Mouse (Mus musculus) left cerebral cortex, postnatal 10 days (tissue): ENCODE measurements at regions not wholly inside any gene's neighbourhood (a gene's known extent, or its start where the extent isn't known, plus 50 kb on each side); places are given as distances from the start of the nearest gene placed in this dataset.
A peak's percentile ranks its signal among the peaks of the same experiment; 100 is the strongest.
"Not testable (repeated sequence)": the region's sequence is repeated elsewhere in the genome, so short reads cannot be mapped to it uniquely, and the experiment has no call there.

Experiments
- DNase-seq, 2 experiments: peaks; one replicate each; pipeline ENCODE4 v3.0.0; 2021 to 2022; ENCODE audit warnings: low spot score in 2 of 2, mixed read lengths in 1 of 2; ENCODE audit errors: extremely low spot score in 1 of 2
- intact Hi-C: fragments of 180-260 bp; cut with DNase I; formaldehyde crosslinking; loops from one replicate; pipeline ENCODE4 v1.15.1; 2025

DNA sequence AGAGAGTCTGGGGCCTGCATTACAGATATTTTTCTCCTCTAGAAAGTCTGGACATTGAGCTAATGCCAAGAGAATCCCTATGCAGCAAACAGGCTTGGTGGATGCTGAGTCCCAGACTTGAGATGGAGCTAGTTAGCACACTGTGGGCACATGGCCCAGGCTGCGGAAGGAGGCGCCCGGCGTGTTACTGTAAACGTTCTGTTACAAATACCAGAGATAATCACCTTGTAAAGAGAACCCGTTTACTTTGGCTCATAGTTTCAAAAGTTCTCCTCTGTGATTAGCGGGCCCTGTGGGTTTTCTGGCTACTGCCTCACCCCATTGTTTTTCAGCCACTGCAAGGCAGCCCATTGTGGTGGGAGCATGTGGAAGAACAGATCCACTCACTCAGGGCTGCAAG is 264.6 kb downstream of the Cyp26b1 start:
- no peak for DNase-seq
- intact Hi-C loops: no loop called here

DNA sequence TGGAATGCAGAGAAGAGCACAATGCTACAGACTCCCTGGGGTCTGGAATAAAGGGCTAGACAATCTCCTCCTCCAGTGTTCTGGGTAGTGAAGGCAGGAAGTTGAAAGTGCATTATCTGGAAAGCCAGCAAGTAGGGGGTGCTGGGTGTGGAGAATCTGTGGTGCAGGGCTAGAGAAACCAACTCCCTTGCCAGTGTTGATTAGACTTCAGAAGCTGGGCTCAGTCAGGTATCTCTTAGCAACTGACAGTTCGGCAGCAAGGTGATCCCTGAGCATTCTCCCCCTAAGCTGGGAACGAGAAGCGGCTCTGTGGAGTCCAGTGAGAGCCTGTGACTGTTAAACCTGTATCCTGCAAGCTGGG is 265.7 kb downstream of the Cyp26b1 start:
- no peak for DNase-seq
- intact Hi-C loops: no loop called here

DNA sequence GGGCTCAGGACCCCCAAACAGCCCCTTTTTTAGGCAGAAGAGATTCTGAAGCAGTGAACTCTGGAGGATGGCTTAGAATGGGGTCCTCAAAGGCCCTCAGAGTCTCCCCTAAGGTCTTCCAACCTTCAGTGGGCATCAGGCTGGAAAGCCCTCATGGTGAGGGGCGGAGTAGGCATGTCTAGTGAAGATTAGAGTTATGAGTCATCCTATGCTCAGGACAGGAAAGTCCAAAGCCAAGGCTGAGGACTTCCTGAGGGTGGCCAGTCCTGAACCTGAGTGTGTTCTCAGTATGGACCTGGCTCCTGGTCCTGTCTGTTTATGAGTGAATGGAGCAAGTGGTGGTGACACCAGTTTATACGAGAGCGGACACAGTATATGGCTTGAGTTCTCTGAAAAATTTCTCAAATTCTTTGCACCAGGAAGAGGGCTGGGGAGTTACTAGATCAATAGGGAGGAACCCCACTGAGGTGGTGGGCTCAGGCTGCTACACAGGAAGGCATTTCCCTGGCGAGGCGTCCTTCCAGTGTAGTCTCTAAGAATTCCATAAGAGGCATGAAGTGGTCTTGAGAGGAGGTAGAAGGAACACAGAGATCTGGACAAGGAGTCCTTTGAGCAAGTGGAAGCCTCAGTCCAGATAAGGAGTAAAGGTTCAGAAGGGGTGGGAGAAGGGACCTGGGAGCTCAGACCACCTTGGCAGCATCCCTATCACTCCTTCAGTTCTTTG is 266.2 kb downstream of the Cyp26b1 start:
- no peak for DNase-seq
- intact Hi-C loops: no loop called here

DNA sequence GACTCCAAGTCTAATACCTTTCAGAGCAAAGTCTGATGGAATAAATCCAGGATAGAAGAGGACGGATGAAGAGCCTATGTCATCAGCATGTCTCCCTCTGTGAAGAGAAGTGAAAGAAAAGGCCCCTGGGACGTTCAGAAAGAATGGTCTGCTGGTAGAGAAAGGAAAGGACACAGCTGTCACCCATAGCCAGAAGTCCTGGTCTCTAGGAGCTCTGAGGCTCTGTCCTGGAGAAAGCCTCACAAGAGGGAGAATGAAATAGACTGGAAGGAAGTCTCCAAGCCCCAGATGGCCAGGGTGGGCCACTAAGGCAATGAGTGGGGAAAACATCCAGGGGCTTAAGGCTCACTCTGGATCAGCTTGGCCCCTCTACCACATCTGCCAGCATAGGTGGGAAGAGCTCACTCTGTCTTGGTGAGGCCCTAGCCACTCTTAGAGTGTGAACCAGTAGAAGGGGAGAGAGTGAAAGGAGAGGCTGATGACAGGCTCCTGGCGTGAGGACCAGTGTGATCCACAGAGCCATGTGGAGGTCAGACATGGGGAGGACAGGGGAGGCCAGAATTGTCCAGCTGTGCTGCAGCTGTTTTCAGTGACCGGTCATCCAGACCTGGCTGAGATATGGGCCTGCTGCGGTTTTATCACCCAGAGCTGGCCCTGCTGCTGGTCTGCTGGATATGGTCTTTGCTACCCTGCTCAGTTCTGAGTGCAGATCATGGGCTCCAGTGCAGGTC is 268.2 kb downstream of the Cyp26b1 start:
- DNase-seq: no peak
- intact Hi-C loops: no loop called here

DNA sequence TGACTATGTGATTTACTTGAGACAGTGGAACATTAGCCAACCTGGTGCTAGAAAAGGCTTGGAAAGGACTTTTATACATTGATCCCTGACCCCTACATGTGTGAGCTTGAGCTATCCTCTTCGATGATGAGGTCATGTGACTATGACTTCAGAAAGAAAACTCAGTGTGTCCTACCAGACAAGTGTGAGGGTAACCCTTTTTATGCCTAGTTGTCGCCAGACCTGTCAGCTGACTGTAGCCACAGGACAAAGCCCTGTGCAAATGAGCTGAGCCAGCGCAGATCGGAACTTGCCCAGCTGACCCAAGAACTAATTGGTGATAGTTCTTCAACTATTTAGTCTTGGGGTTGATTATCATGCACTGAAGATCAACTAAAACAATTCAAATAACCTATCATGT is 269.5 kb downstream of the Cyp26b1 start:
- intact Hi-C loops: loop anchor here (5.0 kb wide), 1 partner anchor 268 kb away; the partner anchor contains the start of gene Cyp26b1
- no peak for DNase-seq

DNA sequence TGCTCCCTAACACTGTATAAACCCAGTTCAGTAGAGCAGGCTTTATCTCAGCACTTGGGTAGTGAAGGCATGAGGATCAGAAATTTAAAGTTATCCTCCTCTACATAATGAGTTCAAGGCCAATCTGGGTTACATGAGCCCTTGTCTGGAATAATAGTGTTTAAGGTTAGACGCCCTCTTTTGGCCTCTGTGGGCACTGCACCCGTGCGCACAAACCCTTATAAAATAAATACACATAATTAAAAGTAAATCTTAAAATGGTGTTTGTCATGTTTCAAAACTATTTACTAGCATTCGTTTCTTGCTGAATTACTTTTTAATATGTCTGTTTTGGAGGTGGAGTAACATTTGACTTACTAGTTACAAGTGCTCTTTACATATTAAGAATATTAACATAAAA is 271.2 kb downstream of the Cyp26b1 start:
- intact Hi-C loops: loop anchor here (5.0 kb wide), 1 partner anchor 270 kb away; the partner anchor contains the start of gene Cyp26b1
- DNase-seq: no peak

DNA sequence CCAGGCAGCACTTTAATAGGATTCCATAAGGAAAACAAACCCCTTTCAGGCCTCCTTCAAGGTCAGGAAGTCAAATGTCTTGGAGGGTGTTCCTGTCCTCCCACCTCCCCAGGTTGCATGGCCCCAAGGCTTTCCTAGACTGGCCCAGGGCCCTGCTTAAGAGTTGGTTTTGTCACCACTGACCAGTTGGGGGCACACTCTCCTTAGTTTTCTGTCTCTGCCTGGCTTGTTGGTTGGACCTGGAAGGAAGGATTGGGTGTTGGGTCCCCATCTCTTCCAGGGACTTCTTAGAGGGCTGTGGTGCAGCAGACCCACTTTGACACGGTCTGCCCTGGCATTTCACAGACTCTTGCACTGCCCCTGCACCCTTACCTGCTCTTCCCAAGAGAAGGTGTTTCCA is 273.1 kb downstream of the Cyp26b1 start:
- peak in 1 of 2 experiments; percentile 44 for DNase-seq
- intact Hi-C loops: loop anchor here (5.0 kb wide), 1 partner anchor 272 kb away; the partner anchor contains the start of gene Cyp26b1

DNA sequence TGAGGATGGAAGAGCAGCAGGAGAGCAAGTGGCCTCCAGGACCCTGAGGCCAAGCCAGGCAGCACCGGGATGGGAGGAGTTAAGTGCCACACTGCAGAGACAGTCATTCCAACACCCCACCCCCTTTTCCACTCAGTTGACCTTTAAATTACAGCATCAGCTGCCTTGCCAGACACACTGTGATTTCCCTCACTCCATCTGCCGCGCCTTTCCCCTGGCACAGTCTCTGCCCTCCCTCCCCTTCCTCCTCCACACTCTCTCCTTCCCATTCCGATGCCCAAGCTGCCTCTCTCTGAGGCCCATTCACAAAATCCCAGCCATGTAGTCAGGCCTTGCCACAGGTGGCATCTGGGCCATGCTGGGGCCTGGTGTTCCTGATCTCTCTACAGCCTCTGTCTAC is 274.9 kb downstream of the Cyp26b1 start:
- peak; percentile 60 to 61 for DNase-seq
- intact Hi-C loops: loop anchor here (5.0 kb wide), 2 partner anchors 86 to 216 kb away; no protein-coding TSS in a partner anchor

DNA sequence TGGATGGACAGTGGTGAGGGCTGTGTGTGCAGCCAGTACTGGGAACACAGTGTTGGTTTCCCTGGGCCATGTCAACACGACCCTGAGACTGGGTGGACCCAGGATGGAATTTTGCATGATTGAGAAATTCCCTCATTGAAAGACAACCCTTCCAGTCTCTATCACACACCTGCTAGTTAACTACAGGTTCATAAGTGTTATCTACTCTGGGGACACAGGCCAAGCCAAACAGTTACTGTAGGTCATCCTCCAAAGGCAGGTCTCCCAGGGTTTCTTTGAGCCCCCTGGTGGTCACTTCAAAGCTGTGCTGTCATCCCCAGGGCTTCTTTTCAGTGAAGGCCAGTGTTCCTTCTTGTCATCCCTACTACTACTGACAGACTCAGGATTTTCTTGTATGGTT is 276.7 kb downstream of the Cyp26b1 start:
- intact Hi-C loops: loop anchor here (5.0 kb wide), 2 partner anchors 85 to 215 kb away; no protein-coding TSS in a partner anchor
- DNase-seq: no peak

DNA sequence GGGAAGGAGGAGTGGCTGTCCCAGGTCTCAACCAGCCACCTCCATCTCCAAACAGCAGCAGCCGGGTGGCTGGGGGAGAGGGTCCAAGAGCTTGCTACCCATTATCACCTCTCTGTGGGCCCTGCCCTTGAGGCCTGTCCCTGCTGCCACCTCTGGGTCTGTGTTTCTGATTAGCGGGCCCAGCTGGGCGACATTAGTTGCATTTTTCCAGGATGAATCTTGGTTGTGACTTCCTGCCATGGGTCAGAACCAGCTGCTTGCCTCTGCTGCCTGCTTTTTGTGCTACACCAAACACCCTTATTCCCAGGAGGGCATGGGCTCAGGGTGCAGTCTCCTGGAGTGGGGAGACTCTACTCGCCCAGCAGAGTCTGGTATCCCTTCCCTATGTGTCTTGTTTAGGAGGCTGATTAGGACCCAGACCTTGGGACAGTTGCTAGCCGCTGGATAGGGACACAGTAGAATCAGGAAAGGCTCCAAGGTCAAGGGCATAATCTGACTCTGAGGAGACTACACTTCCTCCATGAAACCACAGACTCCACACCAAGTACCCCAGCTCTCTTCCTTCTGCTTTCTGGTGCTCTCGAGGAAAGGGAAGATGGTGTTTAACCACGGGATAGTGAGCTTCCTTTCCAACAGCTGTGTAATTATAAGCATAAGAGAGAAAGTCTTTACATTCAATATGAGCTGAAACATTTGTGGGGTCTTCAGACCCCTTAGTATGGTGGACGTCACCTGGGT is 278.4 kb downstream of the Cyp26b1 start:
- intact Hi-C loops: loop anchor here (5.0 kb wide), 2 partner anchors 83 to 213 kb away; no protein-coding TSS in a partner anchor

DNA sequence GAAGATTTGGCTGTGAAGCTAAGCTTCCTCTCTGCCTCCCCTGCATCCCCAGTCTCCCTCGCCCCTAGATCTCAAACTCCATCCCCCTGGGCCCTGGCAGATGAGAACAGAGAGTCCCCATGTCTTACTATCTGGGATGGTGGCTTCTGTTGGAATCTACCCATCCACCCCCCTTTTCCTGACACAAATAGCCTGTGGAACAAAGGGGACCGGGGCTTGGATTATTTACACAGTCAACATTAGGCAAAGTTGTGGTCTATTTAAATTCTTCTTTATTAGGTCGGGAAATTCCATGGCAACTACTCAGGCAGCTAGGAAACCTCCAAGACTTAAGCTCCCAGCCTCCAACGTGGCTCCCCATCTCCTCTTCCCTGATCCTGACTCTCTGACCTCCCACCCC is 279.9 kb downstream of the Cyp26b1 start:
- intact Hi-C loops: no loop called here
- no peak for DNase-seq

More for the DNA sequence above, 278.4 kb downstream of the Cyp26b1 start:
- DNase-seq: no peak

DNA sequence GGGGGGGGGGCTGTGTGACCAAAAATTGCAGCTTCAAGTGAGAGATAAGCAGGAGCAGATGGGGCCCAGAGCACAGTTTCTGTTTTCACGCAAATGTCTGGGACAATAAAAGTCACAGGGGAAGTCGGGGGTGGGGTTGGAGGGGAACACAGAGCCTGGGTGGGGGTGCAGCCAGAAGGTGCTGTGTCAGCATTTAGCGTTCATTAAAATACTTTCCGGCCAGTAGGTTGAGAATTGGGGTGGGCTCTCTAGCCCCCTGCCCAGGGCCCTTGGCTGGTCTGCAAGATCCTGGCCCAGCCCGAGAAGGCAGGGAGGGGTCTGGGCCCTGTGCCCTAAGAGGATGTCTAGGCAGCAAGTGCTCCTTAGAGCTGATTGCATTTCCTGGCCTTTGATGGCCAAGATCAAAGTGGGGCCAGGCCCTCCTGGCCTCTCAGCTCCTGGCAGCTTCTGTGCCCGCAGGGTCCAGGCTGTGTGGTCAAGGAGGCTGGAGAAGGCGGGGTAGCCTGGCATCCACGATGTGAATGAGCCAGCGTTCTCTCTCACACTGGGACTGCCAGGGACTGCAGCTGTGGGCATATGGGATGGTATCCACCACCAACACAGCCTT is 283.0 kb downstream of the Cyp26b1 start:
- intact Hi-C loops: no loop called here
- DNase-seq: peak in 1 of 2 experiments; percentile 51

DNA sequence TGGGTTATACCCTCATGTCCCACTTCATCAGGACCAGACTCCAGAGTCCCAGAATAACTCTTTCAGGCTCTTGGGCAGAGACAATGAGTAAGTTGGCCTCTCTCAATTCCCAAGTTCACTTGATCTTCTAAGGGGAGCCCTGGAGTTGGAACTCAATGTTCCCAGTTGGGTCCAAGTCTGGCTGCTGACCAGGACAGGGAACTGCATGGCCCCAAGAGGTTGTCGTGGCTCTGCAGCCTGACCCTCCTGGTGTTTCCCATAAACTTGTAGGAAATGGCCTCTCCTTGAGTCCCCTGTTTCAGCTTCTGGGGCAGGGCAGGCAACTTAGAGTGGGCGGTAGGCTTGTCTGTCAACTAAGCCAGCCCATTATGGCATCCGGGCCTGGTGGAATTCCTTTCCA is 286.2 kb downstream of the Cyp26b1 start:
- intact Hi-C loops: no loop called here
- DNase-seq: no peak

DNA sequence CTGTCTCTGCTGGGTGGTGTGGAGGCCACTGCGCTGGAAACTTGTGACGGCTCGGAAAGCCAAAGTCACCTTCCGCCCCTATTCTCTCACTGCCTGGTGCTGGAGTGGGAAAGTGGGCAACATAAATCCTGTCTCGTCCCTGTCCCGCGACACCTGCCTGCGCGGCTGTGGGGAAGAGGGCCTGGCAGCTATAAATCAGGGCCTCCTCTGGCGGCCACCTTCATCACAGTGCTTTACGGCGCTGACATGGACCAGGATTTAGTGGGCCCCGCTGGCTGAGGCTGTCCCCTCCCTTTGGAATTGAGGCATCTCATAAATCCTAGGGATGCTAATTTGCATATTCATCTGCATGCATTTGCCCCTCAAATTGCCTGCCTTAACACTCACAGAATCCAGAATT is 287.1 kb downstream of the Cyp26b1 start:
- intact Hi-C loops: no loop called here
- DNase-seq: no peak

DNA sequence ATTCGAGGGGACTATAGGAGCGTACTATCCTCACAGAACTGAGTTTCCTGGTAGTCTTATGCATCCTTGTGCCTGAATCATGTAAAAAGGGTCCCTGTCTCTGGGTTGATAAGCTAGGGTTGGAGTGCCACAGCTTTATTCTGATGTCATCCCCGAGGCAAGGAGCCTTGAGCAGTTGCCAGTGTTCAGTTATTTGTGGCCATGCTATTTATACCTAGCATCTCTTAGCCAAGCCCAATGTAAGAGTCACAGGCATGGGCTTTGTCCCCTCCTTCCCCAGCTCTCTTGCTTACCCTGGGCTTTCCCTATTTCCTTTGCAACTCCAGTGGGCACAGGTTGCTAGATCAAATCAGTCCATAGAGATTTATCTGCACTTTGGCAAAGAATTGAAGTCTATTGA is 288.6 kb downstream of the Cyp26b1 start:
- intact Hi-C loops: no loop called here
- DNase-seq: no peak

DNA sequence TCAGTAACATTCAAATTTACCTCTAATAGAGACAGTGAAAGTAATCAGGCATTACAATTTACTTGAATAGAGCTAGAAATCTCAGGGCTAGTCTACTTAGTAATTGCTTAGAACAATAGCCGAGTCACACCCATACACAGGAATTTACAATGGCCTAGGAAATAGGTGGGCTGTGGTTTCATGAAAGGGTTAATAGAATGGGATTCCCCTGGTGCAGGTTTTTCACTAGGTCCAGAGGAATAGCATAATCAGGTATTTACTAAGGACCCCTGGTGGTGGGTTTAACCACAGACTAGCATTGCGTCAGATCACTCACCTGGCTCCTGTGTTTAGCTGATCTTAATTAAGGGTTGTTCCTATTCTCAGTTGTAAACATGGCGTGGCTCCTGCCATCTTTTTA is 290.8 kb downstream of the Cyp26b1 start:
- DNase-seq, intact Hi-C loops: not testable (repeated sequence)

DNA sequence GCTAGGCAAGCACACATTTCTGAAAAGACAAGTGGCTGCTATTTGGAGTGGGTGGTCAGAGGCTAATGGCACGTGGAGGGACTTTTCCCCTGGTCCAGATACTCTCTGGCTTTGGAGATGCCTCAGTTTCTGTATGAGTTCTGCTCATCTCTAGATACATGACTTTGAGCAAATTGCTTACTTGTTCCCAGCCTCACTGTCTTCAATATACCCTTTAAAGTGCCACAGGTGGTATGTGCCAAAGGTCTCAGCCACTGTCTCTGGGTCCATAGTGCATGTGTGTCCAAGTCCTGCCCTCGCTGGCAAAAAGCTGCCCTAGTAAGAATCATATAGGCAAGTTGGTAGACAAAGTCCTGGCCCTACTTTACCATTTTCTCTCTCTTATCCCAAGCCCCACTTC is 291.5 kb downstream of the Dysf start:
- DNase-seq: no peak
- intact Hi-C loops: no loop called here

DNA sequence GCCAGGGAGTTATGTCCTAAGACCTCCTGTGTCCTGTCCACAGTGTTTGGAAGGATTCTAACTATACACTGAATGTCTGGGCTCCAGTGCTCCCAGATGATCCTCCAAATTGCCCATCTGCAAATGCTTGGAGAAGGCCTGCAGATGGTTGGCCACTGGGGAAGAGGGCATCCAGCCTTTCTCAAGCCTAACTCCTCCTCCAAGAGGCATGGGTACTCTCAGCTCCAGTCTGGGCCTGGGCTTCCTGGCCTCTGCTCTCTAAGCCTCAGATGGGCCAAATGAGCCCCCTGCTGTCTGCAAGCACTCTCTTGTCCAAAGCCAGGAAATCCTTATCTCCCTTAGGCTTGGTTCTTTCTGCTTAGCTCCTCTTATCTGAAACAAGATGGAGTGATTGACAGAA is 290.8 kb downstream of the Dysf start:
- no peak for DNase-seq
- intact Hi-C loops: no loop called here

DNA sequence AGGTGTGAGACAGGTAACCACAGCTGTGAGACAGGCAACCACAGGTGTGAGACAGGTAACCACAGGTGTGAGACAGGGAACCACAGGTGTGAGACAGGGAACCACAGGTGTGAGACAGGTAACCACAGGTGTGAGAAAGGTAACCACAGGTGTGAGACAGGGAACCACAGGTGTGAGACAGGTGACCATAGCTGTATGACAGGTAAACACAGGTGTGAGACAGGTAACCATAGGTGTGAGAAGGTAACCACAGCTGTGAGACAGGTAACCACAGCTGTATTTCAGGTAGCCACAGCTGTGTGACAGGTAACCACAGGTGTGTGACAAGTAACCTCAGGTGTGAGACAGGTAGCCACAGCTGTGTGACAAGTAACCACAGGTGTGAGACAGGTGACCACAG is 265.5 kb downstream of the Dysf start:
- DNase-seq, intact Hi-C loops: not testable (repeated sequence)
